Mouse (Mus musculus) limb, embryonic 15.5 days (tissue): ENCODE measurements around the gene Lrrc4. TPM values are rescaled to one million over a fixed set of nuclear protein-coding genes. Genes with fewer than 3 reads are reported as not detected.

Experiments
- ATAC-seq: fragments of 200-750 bp; cut with Nextera tagmentation; 2 replicates; pipeline ENCODE4 v1.8.0; 2017; ENCODE audit warnings: low read depth, moderate TSS enrichment; ENCODE audit not compliant: insufficient number of reproducible peaks, low FRiP score, low TSS enrichment
- H3K27ac ChIP-seq: fragments of 300-500 bp; sonication (generic); 2 replicates; pipeline ENCODE4 v1.5.1; 2015; ENCODE audit warnings: moderate library complexity, mild to moderate bottlenecking, inconsistent platforms
- H3K27me3 ChIP-seq: fragments of 300-500 bp; sonication (generic); 2 replicates; pipeline ENCODE4 v1.6.1; 2015; ENCODE audit warnings: inconsistent platforms
- H3K36me3 ChIP-seq: fragments of 300-500 bp; sonication (generic); 2 replicates; pipeline ENCODE4 v1.6.1; 2015; ENCODE audit warnings: inconsistent platforms
- H3K4me1 ChIP-seq: fragments of 300-500 bp; sonication (generic); 2 replicates; pipeline ENCODE4 v1.6.1; 2015; ENCODE audit warnings: inconsistent platforms
- H3K4me2 ChIP-seq: fragments of 300-500 bp; sonication (generic); 2 replicates; pipeline ENCODE4 v1.6.1; 2015; ENCODE audit warnings: mild to moderate bottlenecking, inconsistent platforms
- H3K4me3 ChIP-seq: fragments of 300-500 bp; sonication (generic); 2 replicates; pipeline ENCODE4 v1.5.1; 2015; ENCODE audit warnings: mild to moderate bottlenecking, inconsistent platforms
- H3K9ac ChIP-seq: fragments of 300-500 bp; sonication (generic); 2 replicates; pipeline ENCODE4 v1.6.1; 2015; ENCODE audit warnings: inconsistent platforms
- H3K9me3 ChIP-seq: fragments of 300-500 bp; sonication (generic); 2 replicates; pipeline ENCODE4 v1.6.1; 2016; ENCODE audit warnings: inconsistent platforms
- WGBS: fragments of 180-500 bp; shearing (Covaris S2); methylation state at CpG from one replicate; pipeline ENCODE4 v1.1.7; 2015; 5-methylcytosine and 5-hydroxymethylcytosine counted together
- polyA plus RNA-seq: library from polyadenylated mRNA; unstranded; fragments of >200 nt; fragmentation: Nextera tagmentation; extraction: Ambion mirVana; gene quantifications from 2 replicates; pipeline ENCODE4 v1.2.1, GENCODE M21; 2015

The Lrrc4 gene
- 0.36 and 0.56 TPM in 2 replicates for polyA plus RNA-seq

DNA sequence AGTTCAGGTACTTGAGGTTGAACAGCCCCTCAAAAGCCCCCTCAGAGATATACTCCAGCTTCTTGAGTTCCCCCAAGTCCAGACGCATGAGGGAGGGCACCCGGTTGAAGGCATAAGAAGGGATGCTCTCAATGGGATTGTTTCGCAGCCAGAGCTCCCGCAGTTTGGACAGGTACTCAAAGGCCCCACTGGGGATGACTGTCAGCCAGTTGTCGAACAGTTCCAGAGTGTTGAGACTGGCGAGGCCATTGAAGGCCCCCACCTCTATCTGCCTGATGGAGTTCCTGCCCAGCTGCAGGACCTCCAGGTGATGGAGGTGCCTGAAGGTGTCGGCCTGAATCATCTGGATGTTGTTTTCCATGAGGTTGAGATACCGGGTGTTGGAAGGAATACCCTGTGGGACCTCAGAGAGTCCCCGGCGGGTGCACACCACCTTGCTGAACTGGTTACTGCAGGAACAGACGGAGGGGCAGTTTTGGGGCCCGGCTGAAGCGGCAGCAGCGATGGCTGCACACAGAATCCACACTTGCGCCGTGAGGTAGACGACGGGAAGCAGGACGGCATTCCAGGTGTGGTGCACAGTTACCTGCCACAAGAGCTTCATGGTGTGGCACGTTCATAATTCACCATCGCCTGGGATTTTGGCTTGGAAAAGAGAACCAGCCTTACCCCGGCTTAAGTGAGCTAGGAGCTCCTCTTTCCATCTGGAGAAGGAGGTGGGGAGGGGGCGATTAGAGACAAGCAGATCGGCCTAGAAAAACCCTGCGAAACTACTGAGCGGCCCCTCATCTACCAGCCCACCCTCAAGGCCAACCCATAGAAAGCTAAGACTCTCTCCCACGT lies at the start of gene Lrrc4:
Lrrc4 (minus strand) TSS at position 737 of the 843 bp plus-strand sequence.
- H3K9me3 ChIP-seq, result no peaks in the 10 kb centered on the region
- H3K4me1 ChIP-seq, result peaks cover 37% of the 10 kb centered on the region
- no peak for ATAC-seq
- no peak within 1 kb of the TSS for H3K27ac ChIP-seq
- H3K4me2 ChIP-seq, result peak within 1 kb of the TSS; percentile 99
- 0 out of 2 replicates have a peak, but pooled peaks cover 7% of the 10 kb centered on the region for H3K36me3 ChIP-seq
- H3K4me3 ChIP-seq, result peak within 1 kb of the TSS; percentile 59
- H3K9ac ChIP-seq, result peak within 1 kb of the TSS; percentile 47
- H3K27me3 ChIP-seq, result peaks cover 36% of the 10 kb centered on the region
- 35% methylated on average over 27 of the region's 27 CpGs for WGBS

DNA sequence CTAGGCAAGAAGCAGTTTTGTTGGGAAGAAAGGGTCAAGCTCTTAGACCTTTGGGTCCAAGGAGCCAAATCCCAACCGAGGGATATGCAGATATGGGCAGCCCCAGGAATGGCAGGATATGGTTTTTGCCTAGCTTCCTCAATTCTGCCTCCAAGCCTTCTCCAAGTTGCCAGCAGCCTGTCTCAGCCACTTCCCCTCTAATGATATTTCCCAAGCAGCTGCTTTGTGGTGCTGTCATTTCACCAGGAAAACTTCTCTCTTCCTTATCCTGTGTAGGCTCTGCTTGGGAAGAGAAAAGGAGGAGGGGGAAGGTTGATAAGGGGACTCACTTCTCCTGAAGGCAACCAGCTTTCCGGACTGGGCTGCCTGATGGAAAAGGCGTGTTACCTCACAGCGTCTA lies 49.4 kb upstream of the Lrrc4 start:
- Histone ChIP-seq H3K27ac (no peak overlapping the region), H3K4me3 (no peak overlapping the region), H3K36me3 (peaks cover 51% of the 10 kb centered on the region), H3K9ac (no peak overlapping the region), H3K4me2 (no peak overlapping the region), H3K9me3 (no peaks in the 10 kb centered on the region), H3K4me1 (peaks cover 20% of the 10 kb centered on the region), H3K27me3 (no peaks in the 10 kb centered on the region)
- WGBS, result 89% methylated on average over 4 of the region's 4 CpGs
- ATAC-seq, result no peak

DNA sequence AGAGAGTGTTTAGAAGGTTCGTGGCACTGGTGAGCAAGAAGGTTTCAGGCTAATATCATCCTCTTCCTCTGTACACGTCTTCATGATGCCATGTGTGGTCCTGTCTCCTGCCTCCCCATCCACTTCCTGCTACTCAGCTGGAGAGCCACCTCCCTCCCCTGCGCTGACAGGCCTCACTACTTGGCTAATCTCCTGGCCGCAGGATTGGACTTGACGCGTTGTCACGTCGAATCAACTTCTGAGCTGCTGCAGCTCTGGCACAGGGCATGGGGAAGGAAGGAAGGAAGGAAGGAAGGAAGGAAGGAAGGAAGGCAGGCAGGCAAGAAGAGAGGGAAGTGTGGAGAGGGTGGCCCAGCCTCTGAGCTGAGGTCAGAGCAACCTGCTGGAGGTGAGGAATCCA lies 47.8 kb upstream of the Lrrc4 start:
- whole genome bisulfite sequencing, result 74% methylated on average over 8 of the region's 8 CpGs
- Histone ChIP-seq H3K9me3 (no peaks in the 10 kb centered on the region), H3K9ac (no peak overlapping the region), H3K4me2 (no peak overlapping the region), H3K4me3 (no peak overlapping the region), H3K27ac (no peak overlapping the region), H3K4me1 (peaks cover 26% of the 10 kb centered on the region), H3K27me3 (no peaks in the 10 kb centered on the region), H3K36me3 (peaks cover 50% of the 10 kb centered on the region)
- no peak for ATAC-seq

DNA sequence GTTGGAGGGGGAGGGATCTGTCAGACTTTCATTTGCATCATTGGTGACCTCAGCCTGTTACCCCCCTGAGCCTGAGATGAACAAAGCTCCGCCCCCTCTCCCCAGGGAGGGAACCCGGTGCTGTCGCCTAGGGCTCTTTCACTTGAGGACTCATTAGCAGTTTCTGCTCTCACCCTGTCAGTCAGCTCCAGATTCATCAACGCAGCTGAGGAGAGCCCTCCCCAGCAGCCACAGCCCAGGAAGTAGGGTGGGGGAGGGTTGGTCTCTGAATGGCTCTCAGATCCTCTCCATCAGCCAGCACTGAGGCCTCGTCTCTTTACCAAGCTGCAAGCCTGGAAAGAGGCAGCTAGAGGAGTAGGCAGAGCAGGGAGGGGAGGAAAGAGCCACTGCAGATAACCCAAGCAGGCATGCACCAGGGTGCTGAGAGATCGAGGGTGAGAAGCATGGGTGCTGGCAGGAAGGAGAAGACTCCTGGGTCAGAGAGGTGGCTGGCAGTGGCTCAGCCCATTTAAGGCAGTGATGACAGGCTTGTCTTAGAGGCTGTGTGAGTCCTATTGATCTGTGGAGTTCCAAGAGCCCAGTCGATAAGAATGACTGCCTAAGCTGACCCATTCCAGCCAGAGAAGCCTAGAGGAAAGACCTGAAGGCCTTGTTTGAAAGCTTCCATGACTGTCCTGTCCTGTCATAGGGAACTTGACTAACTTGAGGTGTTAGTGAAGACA lies 46.6 kb upstream of the Lrrc4 start:
- Histone ChIP-seq H3K9me3 (no peaks in the 10 kb centered on the region), H3K4me2 (no peak overlapping the region), H3K4me3 (no peak overlapping the region), H3K27me3 (no peaks in the 10 kb centered on the region), H3K27ac (no peak overlapping the region), H3K36me3 (peaks cover 37% of the 10 kb centered on the region), H3K4me1 (peaks cover 26% of the 10 kb centered on the region), H3K9ac (no peak overlapping the region)
- no peak for ATAC-seq
- WGBS, result 35% methylated on average over 7 of the region's 7 CpGs

DNA sequence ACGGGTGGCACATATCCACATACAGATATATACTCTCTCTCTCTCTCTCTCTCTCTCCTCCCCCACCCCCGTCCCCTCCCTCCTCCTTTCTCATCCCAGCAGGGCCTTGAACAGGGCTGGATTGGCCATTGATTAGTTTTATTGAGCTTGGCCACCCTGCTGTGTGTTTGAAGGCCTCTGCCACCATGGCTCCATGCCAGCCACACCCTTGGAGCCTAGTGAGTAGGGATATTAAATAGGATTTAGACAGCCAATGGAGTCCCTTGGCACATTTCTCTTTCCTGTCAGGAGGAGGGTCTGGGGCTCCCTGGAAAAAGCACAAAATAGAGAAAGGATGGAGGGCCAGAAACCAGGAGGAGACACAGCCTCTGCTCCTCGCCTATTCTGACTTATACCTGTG lies 44.9 kb upstream of the Lrrc4 start:
- peaks cover 26% of the 10 kb centered on the region for H3K36me3 ChIP-seq
- ATAC-seq, result peak; percentile 66
- H3K9ac ChIP-seq, result 0 out of 2 replicates have a peak overlapping the region, but pooled peaks have one; percentile 7
- 43% methylated on average over 3 of the region's 3 CpGs for WGBS
- peaks cover 36% of the 10 kb centered on the region for H3K4me1 ChIP-seq
- H3K27me3 ChIP-seq, result no peaks in the 10 kb centered on the region
- H3K4me2 ChIP-seq, result no peak overlapping the region
- no peaks in the 10 kb centered on the region for H3K9me3 ChIP-seq
- H3K4me3 ChIP-seq, result no peak overlapping the region
- peak overlapping the region; percentile 38 for H3K27ac ChIP-seq

DNA sequence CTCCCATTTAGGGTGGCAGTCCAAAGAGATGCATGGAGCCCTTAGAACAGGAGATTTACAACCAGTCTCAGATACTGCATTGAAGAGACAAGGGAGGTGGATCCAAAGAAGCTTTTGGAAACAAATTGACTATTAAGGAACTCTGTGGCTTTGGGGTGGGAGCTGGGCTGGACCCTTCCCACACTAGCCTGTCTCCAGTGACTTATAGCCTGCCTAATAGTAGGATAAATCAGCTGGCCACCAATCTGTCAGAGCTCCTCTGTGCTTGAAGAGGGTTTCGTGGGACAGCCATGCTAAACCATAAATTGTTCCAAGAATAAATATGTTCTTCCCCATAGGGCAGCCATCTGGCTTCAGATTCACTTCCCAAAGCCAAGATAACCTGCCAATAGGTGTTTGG lies 43.8 kb upstream of the Lrrc4 start:
- ATAC-seq, result no peak
- Histone ChIP-seq H3K27ac (no peak overlapping the region), H3K9ac (no peak overlapping the region), H3K4me2 (no peak overlapping the region), H3K4me3 (no peak overlapping the region), H3K9me3 (no peaks in the 10 kb centered on the region), H3K36me3 (peaks cover 19% of the 10 kb centered on the region), H3K4me1 (peaks cover 37% of the 10 kb centered on the region), H3K27me3 (no peaks in the 10 kb centered on the region)
- 66% methylated on average over 1 of the region's 1 CpGs for WGBS

DNA sequence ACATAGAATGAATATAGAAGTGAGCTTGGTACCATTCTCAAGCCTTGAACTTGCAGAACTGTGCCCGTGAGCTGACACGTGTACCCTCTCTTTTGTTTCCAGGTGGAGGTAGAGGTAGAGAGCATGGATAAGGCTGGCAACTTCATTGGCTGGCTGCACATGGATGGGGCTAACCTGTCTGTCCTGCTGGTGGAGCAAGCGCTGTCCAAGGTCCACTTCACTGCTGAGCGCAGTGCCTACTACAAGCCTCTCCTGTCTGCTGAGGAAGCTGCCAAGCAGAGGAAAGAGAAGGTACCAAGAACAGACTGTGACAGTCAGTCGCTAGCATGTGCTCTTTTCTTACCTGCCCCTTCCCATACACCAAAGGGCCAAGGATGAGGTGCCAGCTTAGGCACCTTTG lies 43.2 kb upstream of the Lrrc4 start:
- no peak for ATAC-seq
- WGBS, result 91% methylated on average over 5 of the region's 5 CpGs
- Histone ChIP-seq H3K36me3 (peaks cover 15% of the 10 kb centered on the region), H3K4me1 (peaks cover 37% of the 10 kb centered on the region), H3K4me2 (no peak overlapping the region), H3K27me3 (no peaks in the 10 kb centered on the region), H3K9ac (no peak overlapping the region), H3K27ac (no peak overlapping the region), H3K9me3 (no peaks in the 10 kb centered on the region), H3K4me3 (no peak overlapping the region)

DNA sequence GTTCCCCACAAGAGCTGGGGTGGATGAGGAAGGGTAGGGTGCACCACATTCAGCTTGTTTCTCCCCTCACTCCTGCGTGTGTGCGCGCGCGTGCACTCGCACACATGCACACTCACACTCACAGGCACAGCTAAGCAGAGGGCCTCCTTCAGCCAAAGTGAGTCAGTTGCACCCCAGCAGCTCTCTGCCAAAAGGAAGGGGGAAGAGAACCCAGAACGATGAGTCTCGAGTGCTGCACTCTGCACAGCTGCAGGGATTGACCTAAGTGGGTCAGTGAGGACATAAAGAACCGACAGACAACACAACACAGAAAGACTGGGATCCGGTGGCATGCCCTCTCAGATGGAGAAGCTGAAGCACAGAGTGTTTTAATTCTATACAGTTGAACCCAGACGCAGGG lies 42.5 kb upstream of the Lrrc4 start:
- peaks cover 15% of the 10 kb centered on the region for H3K36me3 ChIP-seq
- peaks cover 37% of the 10 kb centered on the region for H3K4me1 ChIP-seq
- H3K9ac ChIP-seq, result no peak overlapping the region
- no peaks in the 10 kb centered on the region for H3K27me3 ChIP-seq
- ATAC-seq, result no peak
- 84% methylated on average over 11 of the region's 11 CpGs for WGBS
- no peak overlapping the region for H3K4me3 ChIP-seq
- no peaks in the 10 kb centered on the region for H3K9me3 ChIP-seq
- H3K4me2 ChIP-seq, result no peak overlapping the region
- H3K27ac ChIP-seq, result no peak overlapping the region

DNA sequence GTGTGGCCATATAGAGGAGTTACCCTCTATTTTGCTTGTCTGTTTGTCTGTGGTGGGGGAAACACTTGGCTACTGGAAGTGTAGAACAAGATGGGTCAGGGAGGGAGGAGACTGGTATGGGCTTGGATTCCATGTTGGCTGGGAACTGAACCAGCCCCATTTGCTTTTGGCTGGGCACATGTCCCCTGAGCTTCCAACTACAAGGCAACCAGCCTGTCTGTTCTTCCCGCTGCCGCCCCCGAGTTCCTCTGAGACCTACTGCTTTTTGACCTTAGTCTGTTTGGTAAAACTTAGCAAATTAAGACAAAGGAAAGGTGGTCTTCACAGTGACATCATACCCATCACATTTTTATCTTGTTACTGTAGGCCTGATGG lies 40.9 kb upstream of the Lrrc4 start:
- no peaks in the 10 kb centered on the region for H3K27me3 ChIP-seq
- no peak for ATAC-seq
- H3K4me2 ChIP-seq, result no peak overlapping the region
- H3K4me3 ChIP-seq, result no peak overlapping the region
- H3K4me1 ChIP-seq, result peaks cover 36% of the 10 kb centered on the region
- no peak overlapping the region for H3K9ac ChIP-seq
- peaks cover 15% of the 10 kb centered on the region for H3K36me3 ChIP-seq
- no peaks in the 10 kb centered on the region for H3K9me3 ChIP-seq
- no peak overlapping the region for H3K27ac ChIP-seq
- WGBS, result 92% methylated on average over 3 of the region's 3 CpGs

DNA sequence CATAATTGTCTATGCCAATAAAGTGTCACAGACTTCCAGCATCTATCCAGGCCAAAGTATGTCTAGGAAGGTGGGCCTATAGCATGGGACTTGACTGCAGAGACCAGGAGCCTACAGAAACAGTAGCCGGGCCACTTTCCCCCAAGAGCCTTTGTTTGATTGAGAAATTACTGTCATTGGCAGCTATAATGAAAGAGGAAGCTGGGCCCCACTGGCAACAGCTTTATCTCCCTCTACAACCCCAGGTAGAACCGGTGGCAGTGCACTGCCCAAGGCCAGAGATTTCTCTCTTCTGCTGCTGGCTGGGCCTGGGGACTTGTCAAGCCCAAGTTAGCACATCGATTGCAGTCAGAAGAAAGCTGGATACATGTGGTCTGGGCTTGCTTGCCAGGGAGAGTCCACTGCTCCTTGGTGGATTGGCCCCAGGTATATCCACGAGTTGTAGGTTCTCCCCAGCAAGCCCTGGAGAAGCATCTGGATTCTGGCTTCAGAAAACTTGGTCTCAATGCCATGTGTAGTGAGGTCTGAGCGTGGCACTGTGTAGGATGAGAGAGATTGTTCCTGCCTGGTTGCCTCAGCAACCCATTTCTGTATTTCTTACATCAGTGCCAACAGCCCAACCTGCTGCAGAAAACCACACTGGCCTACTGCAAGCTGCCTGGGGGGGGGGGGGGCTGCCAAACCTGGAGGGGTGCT lies 40.3 kb upstream of the Lrrc4 start:
- peaks cover 15% of the 10 kb centered on the region for H3K36me3 ChIP-seq
- 74% methylated on average over 5 of the region's 5 CpGs for WGBS
- no peaks in the 10 kb centered on the region for H3K9me3 ChIP-seq
- peaks cover 37% of the 10 kb centered on the region for H3K4me1 ChIP-seq
- no peak overlapping the region for H3K27ac ChIP-seq
- H3K27me3 ChIP-seq, result no peaks in the 10 kb centered on the region
- H3K4me2 ChIP-seq, result no peak overlapping the region
- ATAC-seq, result no peak
- no peak overlapping the region for H3K4me3 ChIP-seq
- H3K9ac ChIP-seq, result no peak overlapping the region

DNA sequence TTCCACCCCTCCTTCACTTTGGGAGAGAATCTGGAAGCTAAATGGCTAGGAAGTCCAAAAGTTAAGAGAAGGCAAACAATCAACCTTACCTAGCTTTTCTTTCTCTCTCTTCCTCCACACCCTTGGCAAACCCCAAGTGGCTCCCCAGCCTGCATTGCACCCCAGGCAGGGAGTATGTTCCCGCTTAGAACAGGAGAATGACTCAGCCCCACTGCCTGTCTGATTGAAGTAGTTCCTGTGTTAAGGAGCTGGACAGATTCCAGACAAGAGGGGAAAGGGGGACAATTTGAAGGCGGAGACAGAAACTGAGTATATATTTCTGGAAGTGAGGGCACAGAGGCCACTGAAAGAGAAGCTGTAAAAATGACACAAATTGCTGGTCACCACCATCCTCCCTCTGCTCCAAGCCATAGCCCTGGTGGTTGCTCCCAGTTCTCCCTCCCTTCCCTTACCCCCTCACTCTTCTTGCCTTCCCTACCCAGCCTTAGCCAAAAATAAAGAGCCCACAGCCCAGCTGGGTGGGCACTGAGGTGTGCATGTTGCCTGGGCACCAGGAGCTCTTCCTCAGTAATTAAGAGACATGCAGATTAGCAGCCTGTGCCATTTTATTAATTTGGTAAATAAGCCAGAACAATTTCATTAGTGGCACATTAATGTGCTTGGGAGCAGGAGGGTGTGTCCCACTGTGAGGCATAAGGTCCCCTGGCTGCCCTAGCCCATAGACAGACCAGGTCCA lies 36.1 kb upstream of the Lrrc4 start:
- Histone ChIP-seq H3K27me3 (no peaks in the 10 kb centered on the region), H3K9me3 (no peaks in the 10 kb centered on the region), H3K36me3 (no peaks in the 10 kb centered on the region), H3K4me1 (peaks cover 37% of the 10 kb centered on the region), H3K9ac (no peak overlapping the region), H3K27ac (no peak overlapping the region), H3K4me2 (no peak overlapping the region), H3K4me3 (no peak overlapping the region)
- ATAC-seq, result no peak
- 16% methylated on average over 2 of the region's 2 CpGs for WGBS
